Mouse (Mus musculus) bone marrow, adult 2 months (tissue): ENCODE results near the gene Arid3c.
"Not testable (repeated sequence)": the region's sequence is repeated elsewhere in the genome, so short reads cannot be mapped to it uniquely, and the experiment has no call there.

Experiments used
- CTCF ChIP-seq: fragments of 200-500 bp; IDR thresholded peaks from 2 replicates; pipeline ENCODE4 v1.5.1; 2011; ENCODE audit warnings: low read length, control low read depth; ENCODE audit not compliant: control insufficient read depth, insufficient read depth
- POLR2A ChIP-seq: fragments of 200-500 bp; IDR thresholded peaks from 2 replicates; pipeline ENCODE4 v1.6.1; 2011; ENCODE audit warnings: low read depth, mild to moderate bottlenecking, control low read depth, low read length, borderline replicate concordance; ENCODE audit not compliant: control insufficient read depth

- TF ChIP-seq CTCF, POLR2A: not testable (repeated sequence)
These were observed 43.6 kb upstream of the Arid3c start for GRCm38 (mm10) chr4:41774506-41774905.
